Mouse (Mus musculus) gastrocnemius, adult 18-20 months (tissue): Measurements from ENCODE around the gene Snurf. TPM values are rescaled to one million over a fixed set of nuclear protein-coding genes. Genes with fewer than 3 reads are reported as not detected.
A peak's percentile ranks its signal among the peaks of the same experiment; 100 is the strongest.

Experiments
- DNase-seq: peaks from one replicate; pipeline ENCODE4 v3.0.0; 2021; ENCODE audit warnings: low spot score
- long read RNA-seq, 2 experiments: library from polyadenylated mRNA; stranded (forward); transcript quantifications; one replicate each; pipeline ENCODE4 v2.0.0; 2021
- total RNA-seq, 2 experiments: library from RNA; stranded (reverse); gene quantifications; 2 replicates each; pipeline ENCODE4 v1.2.3; 2021

Gene Snurf
- total RNA-seq = 100 to 1,000 TPM; 193 to 213 TPM
- long read RNA-seq, experiment 1 = 0 reads
- long read RNA-seq, experiment 2 = 0 reads

GRCm38 (mm10) chr7:60004606-60005330 is at the start of gene Snurf, which contains the start of gene Gm38393:
Gene Snurf (minus strand): TSS chr7:60005049.
Gene Gm38393 (minus strand): TSS chr7:60005064.
- DNase-seq = peak; percentile 57

DNA sequence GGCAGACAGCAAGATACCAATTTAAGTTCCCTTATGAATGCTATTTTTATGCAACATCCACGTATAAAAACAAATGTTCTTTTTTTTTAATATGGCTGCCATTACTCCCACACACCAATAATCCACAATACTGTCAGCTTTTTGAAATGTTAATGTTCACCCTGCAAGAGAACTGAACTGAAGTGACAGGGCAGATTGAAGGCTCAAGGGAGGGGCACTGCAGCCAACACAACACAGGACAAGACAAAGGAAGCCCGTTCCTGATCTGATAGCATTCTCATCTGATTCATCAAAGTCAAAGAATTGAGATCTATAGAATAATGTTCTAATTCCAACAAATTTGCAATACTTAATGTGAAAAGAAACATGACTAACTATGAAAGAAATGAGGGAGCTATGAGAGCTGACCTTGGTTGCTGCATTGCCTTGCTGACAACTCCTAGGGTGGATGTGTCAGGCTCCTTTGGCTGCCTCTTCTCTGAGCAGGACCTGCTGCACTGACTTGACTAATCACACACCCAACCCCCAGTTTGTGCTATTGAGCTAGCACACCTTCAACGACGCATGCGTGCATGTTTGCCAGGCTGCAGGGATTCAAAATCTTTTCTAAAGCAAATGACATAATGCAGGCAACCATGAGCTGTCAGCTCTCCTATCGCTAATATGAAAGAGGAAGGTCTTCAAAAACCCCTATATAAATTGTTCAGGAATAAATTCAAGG is 42.8 kb upstream of the Snurf start:
- DNase-seq = no peak

DNA sequence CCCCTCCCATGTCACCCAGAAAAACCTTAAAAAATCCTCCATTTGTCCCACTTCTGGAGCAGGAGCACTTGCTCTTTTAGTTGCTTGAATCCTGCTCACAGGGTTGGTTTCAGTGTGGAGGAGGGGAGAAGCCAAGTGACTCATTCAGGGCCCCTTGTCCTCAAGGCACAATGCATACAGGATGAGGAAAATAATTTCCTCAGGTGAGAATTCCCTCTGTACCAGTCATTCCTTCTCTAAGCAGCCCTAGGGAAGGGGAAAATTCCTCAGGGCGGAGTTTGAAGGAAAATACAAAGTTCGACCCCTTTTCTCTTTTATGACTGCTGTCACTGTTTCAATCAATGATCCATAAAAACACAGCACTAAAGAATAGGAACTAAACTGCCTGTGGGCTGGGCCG is 8.3 kb upstream of the Snurf start:
- DNase-seq = no peak

GRCm38 (mm10) chr7:60007727-60008360 is 3.0 kb upstream of the Snurf start:
- no peak for DNase-seq

GRCm38 (mm10) chr7:60006262-60006661 is 1.4 kb upstream of the Snurf start:
- DNase-seq = no peak

DNA sequence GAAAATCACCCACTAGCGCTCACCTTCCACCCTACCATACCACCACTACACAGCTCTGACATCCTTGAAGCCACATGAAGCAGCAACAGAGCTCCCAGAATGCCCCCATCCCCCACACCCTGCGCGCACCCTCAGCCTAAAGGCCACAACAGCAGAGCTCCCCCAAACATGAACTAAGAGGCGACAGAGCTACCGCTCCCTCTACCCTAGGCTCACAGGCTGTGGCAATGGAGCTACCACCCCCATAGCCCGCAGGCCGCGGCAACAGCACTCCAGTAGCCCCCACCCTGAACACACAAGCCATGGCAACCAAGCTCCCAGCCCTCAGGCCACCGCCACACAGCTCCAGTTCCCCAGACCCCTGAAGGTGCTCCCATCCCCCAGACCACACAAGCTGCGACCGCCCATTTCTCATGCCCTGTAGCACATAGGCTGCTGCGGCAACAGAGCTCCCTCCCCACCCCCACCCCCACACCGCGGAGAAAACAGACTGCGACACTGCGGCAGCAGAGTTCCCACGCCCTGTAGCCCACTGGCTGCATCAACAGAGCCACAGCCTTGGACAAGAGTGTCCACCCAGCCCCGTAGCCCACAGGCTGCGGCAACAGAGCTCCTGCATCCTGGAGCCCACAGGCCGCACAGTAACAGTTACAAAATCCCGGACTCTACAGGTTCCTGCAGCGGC is 786 bp downstream of the Snurf start:
- no peak for DNase-seq

DNA sequence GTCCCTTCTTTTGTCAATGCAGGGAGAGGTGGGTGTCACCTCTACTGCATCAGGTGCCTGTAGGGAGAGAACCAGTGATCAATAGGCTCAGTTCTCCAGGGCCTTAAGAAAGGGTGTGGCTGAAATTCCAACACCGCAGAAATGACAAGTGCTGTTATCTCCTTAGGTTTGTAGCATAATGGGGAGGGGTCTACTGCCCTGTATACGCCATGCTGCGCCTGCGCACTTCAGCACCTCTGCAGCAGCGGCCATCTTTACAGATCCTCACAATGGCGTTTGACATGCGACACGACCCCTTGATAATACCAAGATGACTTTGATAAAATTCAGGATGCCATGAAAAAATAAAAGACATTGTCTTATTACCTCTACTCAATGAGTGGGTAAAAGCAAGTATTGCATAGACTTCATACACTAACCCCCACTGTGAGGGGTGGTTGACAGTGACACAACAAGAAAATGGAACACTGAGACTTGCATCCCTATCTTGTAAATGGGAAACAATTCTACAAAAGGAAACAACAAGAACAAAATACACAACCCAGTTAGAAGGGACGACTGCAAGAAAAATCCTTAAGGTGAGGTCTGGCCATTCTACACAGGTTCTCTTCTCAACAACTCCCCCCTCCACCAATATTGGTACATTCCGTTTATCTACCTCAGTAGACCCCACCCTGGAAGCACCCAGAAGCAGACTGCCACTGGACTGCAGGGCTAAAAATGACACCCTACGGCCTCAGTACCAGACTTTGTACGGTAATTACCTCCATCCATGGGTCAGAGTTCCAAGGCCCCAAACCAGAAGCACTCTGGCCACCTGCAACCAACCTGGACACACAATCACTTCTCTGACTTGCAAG is 1.6 kb downstream of the Snurf start:
- DNase-seq = no peak

GRCm38 (mm10) chr7:59978646-59979045 is 26.2 kb downstream of the Snurf start:
- no peak for DNase-seq

Other genes with a start within 250 kb of the Snurf start
- 1 to 10 TPM; 2.8 to 3.0 TPM for gene Gm38393, start within 50 bp of the Snurf start, total RNA-seq
- gene Snrpn, start 135.2 kb upstream of the Snurf start, total RNA-seq = 10 to 100 TPM; 67.9 to 68.4 TPM